Mouse (Mus musculus) naive thymus-derived CD4-positive, alpha-beta T cell, adult 5 months (primary cell): ENCODE measurements around the gene Ppat. TPM values are rescaled to one million over a fixed set of nuclear protein-coding genes. Genes with fewer than 3 reads are reported as not detected.

ENCODE experiments used
- polyA plus RNA-seq: library from polyadenylated mRNA; unstranded; fragments of 100-300 nt; shearing (Covaris generic); gene quantifications from one replicate; pipeline ENCODE4 v1.2.1, GENCODE M21; 2017

Ppat gene
- 34.3 TPM for polyA plus RNA-seq

GRCm38 (mm10) chr5:76951106-76952027 is at the start of gene Ppat, which contains the start of gene Paics:
Gene Ppat, minus strand, starts transcription at chr5:76951578.
Gene Paics, plus strand, starts transcription at chr5:76951307.

GRCm38 (mm10) chr5:76974554-76975285 is 23.3 kb upstream of the Ppat start, which contains the start of gene Srp72:
Gene Srp72, plus strand, starts transcription at chr5:76974683.

GRCm38 (mm10) chr5:76905405-76906154 is 45.8 kb downstream of the Ppat start, which contains the start of gene Aasdh:
Gene Aasdh, minus strand, starts transcription at chr5:76905514.

Other genes with a start within 250 kb of the Ppat start
- 15.8 TPM for gene Aasdh, start 46.1 kb downstream of the Ppat start, polyA plus RNA-seq
- gene Paics, start 271 bp downstream of the Ppat start, polyA plus RNA-seq = 92.6 TPM
- 90.4 TPM for gene Srp72, start 23.1 kb upstream of the Ppat start, polyA plus RNA-seq
- gene Arl9, start 52.5 kb upstream of the Ppat start, polyA plus RNA-seq = not detected
- gene Thegl, start 64.4 kb upstream of the Ppat start, polyA plus RNA-seq = not detected
- 42.1 TPM for gene Hopx, start 163.5 kb upstream of the Ppat start, polyA plus RNA-seq